Mouse (Mus musculus) liver, embryonic 14.5 days (tissue): Measurements from ENCODE around the gene Snx22.

Experiments used
- CTCF ChIP-seq: IDR thresholded peaks from 2 replicates; pipeline ENCODE4 v1.5.1; 2016; ENCODE audit warnings: antibody characterized with exemption, low read depth, control low read depth
- EP300 ChIP-seq: IDR thresholded peaks from 2 replicates; pipeline ENCODE4 v1.6.1; 2016; ENCODE audit warnings: antibody characterized with exemption, low read depth

- no peak for TF ChIP-seq CTCF
- TF ChIP-seq EP300 = no peak
These were observed 27.2 kb downstream of the Snx22 start for GRCm38 (mm10) chr9:66042331-66042730.
